Mouse (Mus musculus) ES-Bruce4 (cell line): ENCODE measurements around the gene Hipk2.

Source experiments
- CTCF ChIP-seq: IDR thresholded peaks from one replicate; pipeline ENCODE4 v1.8.1; 2011; ENCODE audit warnings: low read depth, low read length
- POLR2A ChIP-seq: IDR thresholded peaks from one replicate; pipeline ENCODE4 v1.8.1; 2011; ENCODE audit warnings: low read length; ENCODE audit not compliant: insufficient read depth

DNA sequence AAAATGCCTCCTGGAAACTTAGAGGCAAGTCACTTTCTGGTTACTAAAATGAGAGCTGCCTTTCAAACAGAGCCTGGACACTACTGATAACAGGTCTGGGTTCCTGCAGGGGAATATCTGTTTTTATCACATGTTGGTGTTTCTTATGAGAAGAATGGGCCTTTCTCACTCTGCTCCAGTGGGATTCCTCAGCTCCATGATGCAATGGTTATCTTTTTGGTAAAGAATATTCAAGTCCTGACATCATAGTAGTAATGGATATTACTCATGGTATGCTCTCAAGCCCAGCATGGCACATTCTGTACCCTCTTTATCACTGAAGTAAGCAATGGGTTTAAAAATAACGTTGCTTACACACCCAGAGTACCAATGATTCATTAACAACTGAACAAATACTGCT lies 40.7 kb downstream of the Hipk2 start:
- no peak for TF ChIP-seq CTCF
- no peak for TF ChIP-seq POLR2A
